Mouse (Mus musculus): ENCODE measurements at regions not wholly inside any gene's neighbourhood (a gene's known extent, or its start where the extent isn't known, plus 50 kb on each side); places are given as distances from the start of the nearest gene placed in this dataset.

DNA sequence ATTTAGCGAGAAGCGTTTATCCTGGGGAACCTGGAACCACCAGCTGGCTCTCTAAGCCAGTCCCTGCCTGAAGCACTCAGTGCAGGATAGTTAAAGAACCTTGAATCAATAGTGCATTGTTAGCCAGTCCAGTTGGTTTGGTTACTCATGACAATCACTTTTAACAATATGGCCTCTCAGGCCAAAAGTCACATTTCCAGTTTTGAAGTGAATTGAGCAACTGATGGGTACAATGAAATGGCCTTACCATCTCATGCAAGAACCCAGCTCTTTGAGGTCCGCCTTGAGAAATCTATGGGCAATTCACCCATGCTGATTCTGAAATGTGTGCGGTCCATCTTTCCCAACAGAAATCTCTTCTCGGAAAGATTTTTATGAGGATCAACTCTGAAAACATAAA lies 77.0 kb upstream of the Tmc1 start:
- TF ChIP-seq GATA1 (IDR thresholded peaks at IDR 0.05; ENCODE audit: borderline replicate concordance, low read length) (no peak), FLI1 (IDR thresholded peaks at IDR 0.05; ENCODE audit: low read length) (no peak)
